Mouse (Mus musculus): ENCODE data around the gene Ifnl2.
"Not testable (repeated sequence)": the region's sequence is repeated elsewhere in the genome, so short reads cannot be mapped to it uniquely, and the experiment has no call there.

The Ifnl2 gene

GRCm38 (mm10) chr7:28510405-28510974 lies at the start of gene Ifnl2:
Gene Ifnl2, minus strand, starts transcription at chr7:28510455.
- DNase-seq (ENCODE audit: extremely low read depth, low read depth) = not testable (repeated sequence)

- no peak for DNase-seq (ENCODE audit: extremely low read depth, low read depth)
Measured at GRCm38 (mm10) chr7:28558486-28558885, 48.2 kb upstream of the Ifnl2 start.

- no peak for DNase-seq (ENCODE audit: extremely low read depth, low read depth)
Measured at GRCm38 (mm10) chr7:28557708-28558107, 47.5 kb upstream of the Ifnl2 start.

- no peak for DNase-seq (ENCODE audit: extremely low read depth, low read depth)
Measured at GRCm38 (mm10) chr7:28557069-28557468, 46.8 kb upstream of the Ifnl2 start.

GRCm38 (mm10) chr7:28555939-28556535 lies 45.8 kb upstream of the Ifnl2 start:
- DNase-seq (ENCODE audit: extremely low read depth, low read depth) = no peak

- no peak for DNase-seq (ENCODE audit: extremely low read depth, low read depth)
Measured at GRCm38 (mm10) chr7:28553076-28553475, 42.8 kb upstream of the Ifnl2 start.

- peak; percentile 15 for DNase-seq (ENCODE audit: extremely low read depth, low read depth)
Measured at GRCm38 (mm10) chr7:28547628-28548027, 37.4 kb upstream of the Ifnl2 start.

GRCm38 (mm10) chr7:28547154-28547553 lies 36.9 kb upstream of the Ifnl2 start, which contains the start of gene Nccrp1:
Gene Nccrp1, minus strand, starts transcription at chr7:28547254.
- DNase-seq (ENCODE audit: extremely low read depth, low read depth) = no peak

- DNase-seq (ENCODE audit: extremely low read depth, low read depth) = no peak
Measured at GRCm38 (mm10) chr7:28546649-28547048, 36.4 kb upstream of the Ifnl2 start.

- DNase-seq (ENCODE audit: extremely low read depth, low read depth) = no peak
Measured at GRCm38 (mm10) chr7:28545891-28546210, 35.6 kb upstream of the Ifnl2 start.

GRCm38 (mm10) chr7:28545048-28545890 lies 35.0 kb upstream of the Ifnl2 start:
- DNase-seq (ENCODE audit: extremely low read depth, low read depth) = no peak

- no peak for DNase-seq (ENCODE audit: extremely low read depth, low read depth)
Measured at GRCm38 (mm10) chr7:28544051-28544601, 33.9 kb upstream of the Ifnl2 start.

GRCm38 (mm10) chr7:28540526-28540925 lies 30.3 kb upstream of the Ifnl2 start, which contains the start of gene Sycn:
Gene Sycn, plus strand, starts transcription at chr7:28540885.
- DNase-seq (ENCODE audit: extremely low read depth, low read depth) = no peak

GRCm38 (mm10) chr7:28538886-28539285 lies 28.6 kb upstream of the Ifnl2 start:
- peak; percentile 61 for DNase-seq (ENCODE audit: extremely low read depth, low read depth)

- DNase-seq (ENCODE audit: extremely low read depth, low read depth) = no peak
Measured at GRCm38 (mm10) chr7:28532005-28532404, 21.8 kb upstream of the Ifnl2 start.

- DNase-seq (ENCODE audit: extremely low read depth, low read depth) = peak; percentile 28
Measured at GRCm38 (mm10) chr7:28527922-28528719, 17.9 kb upstream of the Ifnl2 start.

GRCm38 (mm10) chr7:28522536-28522935 lies 12.3 kb upstream of the Ifnl2 start, which contains the start of gene Ifnl3:
Gene Ifnl3, plus strand, starts transcription at chr7:28522836.
- not testable (repeated sequence) for DNase-seq (ENCODE audit: extremely low read depth, low read depth)

GRCm38 (mm10) chr7:28511441-28511840 lies 1.2 kb upstream of the Ifnl2 start:
- DNase-seq (ENCODE audit: extremely low read depth, low read depth) = no peak

- DNase-seq (ENCODE audit: extremely low read depth, low read depth) = not testable (repeated sequence)
Measured at GRCm38 (mm10) chr7:28509121-28509520, 1.1 kb downstream of the Ifnl2 start.

GRCm38 (mm10) chr7:28505585-28505984 lies 4.7 kb downstream of the Ifnl2 start:
- no peak for DNase-seq (ENCODE audit: extremely low read depth, low read depth)

GRCm38 (mm10) chr7:28495426-28495825 lies 14.8 kb downstream of the Ifnl2 start:
- DNase-seq (ENCODE audit: extremely low read depth, low read depth) = no peak

All from MEL-GATA-1-ER (cell line).